Mouse (Mus musculus): ENCODE measurements around the gene Rin1.

DNA sequence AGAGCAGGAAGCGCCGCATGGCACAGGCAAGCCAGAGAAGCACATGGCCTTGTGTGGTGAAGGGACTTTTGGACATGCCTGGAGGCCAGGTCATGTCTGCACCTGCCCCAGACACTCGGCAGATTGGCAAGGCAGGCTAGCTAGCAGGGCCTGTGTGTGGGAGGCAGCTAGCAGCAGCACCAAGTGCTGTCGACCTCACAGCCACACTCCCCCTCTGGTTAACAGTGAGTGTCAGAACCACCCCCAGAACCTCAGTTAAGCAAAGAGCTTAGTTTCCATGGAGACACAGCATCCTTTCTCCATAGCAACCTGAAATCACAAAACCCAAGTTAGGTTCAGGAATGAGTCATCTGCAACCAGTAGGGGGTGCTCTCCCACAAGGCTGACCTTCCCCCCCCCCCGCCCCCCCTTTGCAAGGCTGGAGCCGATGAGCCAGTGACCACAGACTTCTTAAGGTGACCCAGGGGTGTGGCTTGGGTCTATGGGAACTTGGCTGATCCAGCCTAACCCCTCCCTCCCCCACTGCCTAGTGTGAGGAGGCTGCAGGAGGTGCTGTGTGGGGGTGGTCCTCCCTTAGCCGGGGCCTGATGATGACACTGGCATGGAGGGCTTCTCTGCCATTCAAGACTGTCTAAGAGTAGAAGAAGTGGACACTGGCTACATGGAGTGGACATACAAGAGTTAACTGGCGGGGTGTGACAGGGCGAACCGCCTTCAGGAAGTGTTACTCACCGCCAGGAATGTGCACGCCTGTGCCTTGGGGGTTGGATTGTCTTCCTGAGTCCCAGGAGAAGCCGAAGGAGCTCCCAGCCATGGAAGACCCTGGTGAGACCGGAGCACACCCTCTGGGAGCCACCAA lies at the start of gene Rin1:
- TF ChIP-seq CTCF (IDR thresholded peaks at IDR 0.05; ENCODE audit: extremely low read depth, insufficient read depth, insufficient read length, insufficient replicate concordance): no peak
- no peak for TF ChIP-seq POLR2A (IDR thresholded peaks at IDR 0.05; ENCODE audit: low read depth, low read length)

All from spleen, adult 2 months (tissue).